Comparison of ENCODE assay signal across 22 mouse cellular contexts in genomic region chr16:13338094-13338493, GRCm38 (mm10).
DNase-seq lines count a peak whose midpoint lies in the region; ATAC-seq and TF ChIP-seq lines count a peak whose summit lies in the region.
"Had no signal": no experiment of that assay in that cellular context is flagged by ENCODE, and none has a peak within 500 bp of the region (broad histone marks: within the 10 kb centered on the region; RNA-seq: fewer than 3 reads in every experiment).

No protein-coding gene starts in this region.

- TF ChIP-seq POLR2A in kidney, adult 2 months (IDR thresholded peaks at IDR 0.05; ENCODE audit: low read depth, low read length), result no peak

- no peak for ATAC-seq in kidney, embryonic 16.5 days (ENCODE audit: low FRiP score, low TSS enrichment)
- no peak for ATAC-seq in midbrain, embryonic 13.5 days
- ATAC-seq: CD4-positive, CD25-positive, alpha-beta regulatory T cell, adult 4 months; forebrain, embryonic 14.5 days; intestine, embryonic 15.5 days; liver, postnatal 0 days had no signal

- no peak overlapping the region for H3K4me3 ChIP-seq in kidney, adult 2 months (ENCODE audit: insufficient read depth, low read depth, low read length)
- H3K4me3 ChIP-seq in kidney, embryonic 16.5 days (ENCODE audit: low read length), result no peak overlapping the region
- no peak overlapping the region for H3K4me3 ChIP-seq in midbrain, embryonic 13.5 days (replicated peaks)
- H3K4me3 ChIP-seq: embryonic facial prominence, embryonic 10.5 days; heart, embryonic 13.5 days; hindbrain, embryonic 13.5 days; intestine, embryonic 15.5 days; neural tube, embryonic 12.5 days; stomach, embryonic 15.5 days had no signal

- no peaks in the 10 kb centered on the region for H3K27me3 ChIP-seq in kidney, adult 2 months (replicated peaks; ENCODE audit: control insufficient read depth, insufficient read depth, low read length)
- H3K27me3 ChIP-seq in kidney, embryonic 16.5 days (ENCODE audit: insufficient read depth, low read length), result no peaks in the 10 kb centered on the region
- H3K27me3 ChIP-seq in midbrain, embryonic 13.5 days, result no peaks in the 10 kb centered on the region
- H3K27me3 ChIP-seq: heart, embryonic 13.5 days; hindbrain, embryonic 13.5 days; intestine, embryonic 15.5 days; neural tube, embryonic 12.5 days; stomach, embryonic 15.5 days had no signal

- WGBS in kidney, adult 2 months, result 74% methylated on average over 4 of the region's 4 CpGs
- 93% methylated on average over 4 of the region's 4 CpGs for WGBS in kidney, embryonic 16.5 days
- 83% methylated on average over 4 of the region's 4 CpGs for WGBS in midbrain, embryonic 13.5 days

- H3K9ac ChIP-seq in kidney, embryonic 16.5 days (replicated peaks; ENCODE audit: low read length), result no peak overlapping the region
- no peak overlapping the region for H3K9ac ChIP-seq in midbrain, embryonic 13.5 days (replicated peaks)
- H3K9ac ChIP-seq: heart, embryonic 13.5 days; hindbrain, embryonic 13.5 days; intestine, embryonic 15.5 days; liver, postnatal 0 days; neural tube, embryonic 12.5 days; stomach, embryonic 15.5 days had no signal

- H3K27ac ChIP-seq in kidney, adult 2 months (ENCODE audit: insufficient read depth, low read depth, low read length), result no peak overlapping the region
- no peak overlapping the region for H3K27ac ChIP-seq in kidney, embryonic 16.5 days (ENCODE audit: low read length)
- no peak overlapping the region for H3K27ac ChIP-seq in midbrain, embryonic 13.5 days
- H3K27ac ChIP-seq: embryonic facial prominence, embryonic 10.5 days; heart, embryonic 13.5 days; hindbrain, embryonic 13.5 days; intestine, embryonic 15.5 days; neural tube, embryonic 12.5 days; stomach, embryonic 15.5 days had no signal

- no peaks in the 10 kb centered on the region; the same call in 1 of the 2 replicates for H3K36me3 ChIP-seq in kidney, adult 2 months (ENCODE audit: control insufficient read depth, insufficient read depth, low read length)
- H3K36me3 ChIP-seq in kidney, embryonic 16.5 days (ENCODE audit: insufficient read depth, low read length), result no peaks in the 10 kb centered on the region
- H3K36me3 ChIP-seq in midbrain, embryonic 13.5 days, result no peaks in the 10 kb centered on the region
- H3K36me3 ChIP-seq: embryonic facial prominence, embryonic 10.5 days; heart, embryonic 13.5 days; hindbrain, embryonic 13.5 days; intestine, embryonic 15.5 days; neural tube, embryonic 12.5 days; stomach, embryonic 15.5 days had no signal

- H3K4me1 ChIP-seq in kidney, adult 2 months (ENCODE audit: control insufficient read depth, insufficient read depth, low read length), result no peaks in the 10 kb centered on the region
- no peaks in the 10 kb centered on the region for H3K4me1 ChIP-seq in kidney, embryonic 16.5 days (ENCODE audit: insufficient read depth, low read length)
- H3K4me1 ChIP-seq in midbrain, embryonic 13.5 days (replicated peaks), result no peaks in the 10 kb centered on the region
- H3K4me1 ChIP-seq: embryonic facial prominence, embryonic 10.5 days; hindbrain, embryonic 13.5 days; intestine, embryonic 15.5 days; neural tube, embryonic 12.5 days had no signal

- intact Hi-C loops in heart, postnatal 14 days (cut with DNase I), result no loop called here

- no peaks in the 10 kb centered on the region for H3K9me3 ChIP-seq in kidney, embryonic 16.5 days (ENCODE audit: low read length)
- no peaks in the 10 kb centered on the region for H3K9me3 ChIP-seq in midbrain, embryonic 13.5 days
- H3K9me3 ChIP-seq: embryonic facial prominence, embryonic 10.5 days; G1E; heart, embryonic 13.5 days; hindbrain, embryonic 13.5 days; intestine, embryonic 15.5 days; neural tube, embryonic 12.5 days; stomach, embryonic 15.5 days had no signal

- no peak overlapping the region for H3K4me2 ChIP-seq in kidney, embryonic 16.5 days (replicated peaks; ENCODE audit: low read depth, low read length)
- no peak overlapping the region for H3K4me2 ChIP-seq in midbrain, embryonic 13.5 days (replicated peaks)
- H3K4me2 ChIP-seq: heart, embryonic 13.5 days; hindbrain, embryonic 13.5 days; intestine, embryonic 15.5 days; neural tube, embryonic 12.5 days; stomach, embryonic 15.5 days had no signal

- DNase-seq in kidney, adult 2 months, result peak; percentile 40
- DNase-seq in heart, adult 9 months (ENCODE audit: low spot score in 2 of 2), result peak; percentile 40 to 50
- DNase-seq in heart, postnatal 14 days, result peak; percentile 47 to 60
- DNase-seq in lung, postnatal 14 days, result peak; percentile 62
- DNase-seq in testis, postnatal 14 days (ENCODE audit: low spot score), result no peak
- DNase-seq: cerebellum, adult 2 months; kidney, postnatal 10 days; layer of hippocampus, adult 9-11 months; liver, postnatal 0 days; spleen, adult 18-20 months; thymus, postnatal 14 days had no signal

- TF ChIP-seq CTCF in kidney, adult 2 months (conservative IDR thresholded peaks at IDR 0.05; ENCODE audit: insufficient read depth, insufficient read length, low read depth, low read length), result no peak
